Mouse (Mus musculus) stomach, embryonic 16.5 days (tissue): ENCODE data around the gene Vmn1r201. TPM values are rescaled to one million over a fixed set of nuclear protein-coding genes. Genes with fewer than 3 reads are reported as not detected.

Experiments used
- ATAC-seq: fragments of 200-750 bp; cut with Nextera tagmentation; 2 replicates; pipeline ENCODE4 v1.8.0; 2017; ENCODE audit warnings: moderate number of reproducible peaks, moderate TSS enrichment; ENCODE audit not compliant: insufficient read depth, low FRiP score
- H3K27ac ChIP-seq: fragments of 300-500 bp; sonication (generic); 2 replicates; pipeline ENCODE4 v1.5.1; 2014; ENCODE audit warnings: low read length
- H3K27me3 ChIP-seq: fragments of 300-500 bp; sonication (generic); 2 replicates; pipeline ENCODE4 v1.6.1; 2014; ENCODE audit warnings: low read length, control low read depth, mixed read lengths; ENCODE audit not compliant: control insufficient read depth, insufficient read depth
- H3K36me3 ChIP-seq: fragments of 300-500 bp; sonication (generic); 2 replicates; pipeline ENCODE4 v1.6.1; 2014; ENCODE audit warnings: low read length; ENCODE audit not compliant: control insufficient read depth, insufficient read depth
- H3K4me1 ChIP-seq: fragments of 300-500 bp; sonication (generic); 2 replicates; pipeline ENCODE4 v1.6.1; 2014; ENCODE audit warnings: low read length, control low read depth, mixed read lengths; ENCODE audit not compliant: control insufficient read depth, insufficient read depth
- H3K4me2 ChIP-seq: fragments of 300-500 bp; sonication (generic); 2 replicates; pipeline ENCODE4 v1.6.1; 2014; ENCODE audit warnings: low read depth, low read length, mixed read lengths
- H3K4me3 ChIP-seq: fragments of 300-500 bp; sonication (generic); replicated peaks from 2 replicates; pipeline ENCODE4 v1.5.1; 2014; ENCODE audit warnings: mild to moderate bottlenecking, low read length
- H3K9ac ChIP-seq: fragments of 300-500 bp; sonication (generic); 2 replicates; pipeline ENCODE4 v1.6.1; 2014; ENCODE audit warnings: low read length
- H3K9me3 ChIP-seq: fragments of 300-500 bp; sonication (generic); replicated peaks from 2 replicates; pipeline ENCODE4 v1.6.1; 2016; ENCODE audit warnings: low read length, control low read depth; ENCODE audit not compliant: control insufficient read depth
- WGBS: fragments of 180-500 bp; shearing (Covaris S2); extraction: QIAGEN DNeasy Blood & Tissue Kit; methylation state at CpG from one replicate; pipeline ENCODE4 v1.1.7; 2014; 5-methylcytosine and 5-hydroxymethylcytosine counted together
- polyA plus RNA-seq: library from polyadenylated mRNA; unstranded; fragments of >200 nt; fragmentation: Nextera tagmentation; extraction: Ambion mirVana; gene quantifications from 2 replicates; pipeline ENCODE4 v1.2.1, GENCODE M21; 2015

Vmn1r201 gene
- polyA plus RNA-seq, result not detected in 2 replicates

GRCm38 (mm10) chr13:22471623-22472022 is at the start of gene Vmn1r201:
Gene Vmn1r201, plus strand, starts transcription at chr13:22471923.
- no peaks in the 10 kb centered on the region for H3K36me3 ChIP-seq
- H3K27me3 ChIP-seq, result no peaks in the 10 kb centered on the region
- no peak within 1 kb of the TSS for H3K9ac ChIP-seq
- H3K27ac ChIP-seq, result no peak within 1 kb of the TSS
- H3K4me2 ChIP-seq, result no peak within 1 kb of the TSS
- no peak within 1 kb of the TSS for H3K4me3 ChIP-seq
- no peaks in the 10 kb centered on the region for H3K4me1 ChIP-seq
- H3K9me3 ChIP-seq, result no peaks in the 10 kb centered on the region
- no peak for ATAC-seq
- 69% methylated on average over 1 of the region's 1 CpGs for WGBS

GRCm38 (mm10) chr13:22455145-22455544 is 16.6 kb upstream of the Vmn1r201 start:
- ATAC-seq, result no peak
- H3K36me3 ChIP-seq, result no peaks in the 10 kb centered on the region
- no peaks in the 10 kb centered on the region for H3K27me3 ChIP-seq
- H3K4me1 ChIP-seq, result no peaks in the 10 kb centered on the region
- H3K4me2 ChIP-seq, result no peak overlapping the region
- no peak overlapping the region for H3K9ac ChIP-seq
- H3K9me3 ChIP-seq, result no peaks in the 10 kb centered on the region
- H3K4me3 ChIP-seq, result no peak overlapping the region
- H3K27ac ChIP-seq, result no peak overlapping the region

GRCm38 (mm10) chr13:22502431-22502830 is 30.7 kb downstream of the Vmn1r201 start:
- Histone ChIP-seq H3K4me1 (no peaks in the 10 kb centered on the region), H3K4me2 (no peak overlapping the region), H3K36me3 (no peaks in the 10 kb centered on the region), H3K9me3 (no peaks in the 10 kb centered on the region), H3K4me3 (no peak overlapping the region), H3K27ac (no peak overlapping the region), H3K27me3 (no peaks in the 10 kb centered on the region), H3K9ac (no peak overlapping the region)
- ATAC-seq, result no peak
- WGBS, result 77% methylated on average over 3 of the region's 3 CpGs

- no peak within 1 kb of the TSS for H3K27ac ChIP-seq
- no peak within 1 kb of the TSS for H3K9ac ChIP-seq
- H3K4me3 ChIP-seq, result no peak within 1 kb of the TSS
- ATAC-seq, result no peak
- no peaks in the 10 kb centered on the region for H3K9me3 ChIP-seq
- H3K4me2 ChIP-seq, result no peak within 1 kb of the TSS
- no peaks in the 10 kb centered on the region for H3K4me1 ChIP-seq
- H3K36me3 ChIP-seq, result no peaks in the 10 kb centered on the region
- no peaks in the 10 kb centered on the region for H3K27me3 ChIP-seq
Measured at GRCm38 (mm10) chr13:22505281-22505680, 33.6 kb downstream of the Vmn1r201 start, which contains the start of gene Vmn1r202. Gene Vmn1r202, minus strand, starts transcription at chr13:22505381.

GRCm38 (mm10) chr13:22517814-22518213 is 46.1 kb downstream of the Vmn1r201 start, which contains the start of gene Vmn1r203:
Gene Vmn1r203, plus strand, starts transcription at chr13:22518114.
- Histone ChIP-seq H3K36me3 (no peaks in the 10 kb centered on the region), H3K4me3 (no peak within 1 kb of the TSS), H3K9me3 (no peaks in the 10 kb centered on the region), H3K27me3 (no peaks in the 10 kb centered on the region), H3K9ac (no peak within 1 kb of the TSS), H3K4me1 (no peaks in the 10 kb centered on the region), H3K27ac (no peak within 1 kb of the TSS), H3K4me2 (no peak within 1 kb of the TSS)
- ATAC-seq, result no peak

Other genes starting within 250 kb of the Vmn1r201 start
- not detected in 2 replicates for gene Vmn1r193, start 248.8 kb upstream of the Vmn1r201 start, polyA plus RNA-seq
- gene Vmn1r194, start 227.7 kb upstream of the Vmn1r201 start, polyA plus RNA-seq, result not detected in 2 replicates
- gene Vmn1r195, start 201.4 kb upstream of the Vmn1r201 start, polyA plus RNA-seq, result not detected in 2 replicates
- not detected in 2 replicates for gene Vmn1r196, start 182.0 kb upstream of the Vmn1r201 start, polyA plus RNA-seq
- not detected in 2 replicates for gene Vmn1r197, start 147.3 kb upstream of the Vmn1r201 start, polyA plus RNA-seq
- not detected in 2 replicates for gene Vmn1r198, start 121.6 kb upstream of the Vmn1r201 start, polyA plus RNA-seq
- gene Vmn1r199, start 92.1 kb upstream of the Vmn1r201 start, polyA plus RNA-seq, result not detected in 2 replicates
- not detected in 2 replicates for gene Vmn1r200, start 81.5 kb upstream of the Vmn1r201 start, polyA plus RNA-seq
- gene Vmn1r202, start 33.5 kb downstream of the Vmn1r201 start, polyA plus RNA-seq, result 0.04 TPM in 1 of 2 replicates, not detected in the other
- not detected in 2 replicates for gene Vmn1r203, start 46.2 kb downstream of the Vmn1r201 start, polyA plus RNA-seq
- gene Vmn1r204, start 81.3 kb downstream of the Vmn1r201 start, polyA plus RNA-seq, result not detected in 2 replicates
- gene Vmn1r205, start 121.1 kb downstream of the Vmn1r201 start, polyA plus RNA-seq, result not detected in 2 replicates
- gene Vmn1r206, start 152.3 kb downstream of the Vmn1r201 start, polyA plus RNA-seq, result not detected in 2 replicates